In genomic region chr19:38224685-38225060, GRCm38 (mm10) we compare ENCODE assay signal across 7 mouse cellular contexts. TPM values are rescaled to one million over a fixed set of nuclear protein-coding genes. Genes with fewer than 3 reads are reported as not detected.
DNase-seq lines count a peak whose midpoint lies in the region; ATAC-seq and TF ChIP-seq lines count a peak whose summit lies in the region.

No protein-coding gene starts in this region.

- H3K4me3 ChIP-seq in embryonic facial prominence, embryonic 10.5 days: peak overlapping the region; percentile 81
- H3K4me3 ChIP-seq in hindbrain, postnatal 0 days (ENCODE audit: low read length): peak overlapping the region; percentile 42
- H3K4me3 ChIP-seq in macrophage (ENCODE audit: inconsistent target): peak overlapping the region; percentile 82

- ATAC-seq in hindbrain, postnatal 0 days: no peak

- peak overlapping the region; percentile 70 for H3K4me2 ChIP-seq in hindbrain, postnatal 0 days (ENCODE audit: low read depth, low read length)

- 16% methylated on average over 9 of the region's 9 CpGs for WGBS in embryonic facial prominence, embryonic 10.5 days
- WGBS in hindbrain, postnatal 0 days: 4% methylated on average over 9 of the region's 9 CpGs
- WGBS in macrophage (ENCODE audit: missing documents): 32% methylated on average over 7 of the region's 9 CpGs

- H3K79me2 ChIP-seq in macrophage (ENCODE audit: inconsistent target): no peaks in the 10 kb centered on the region

- peak overlapping the region; percentile 72 for H3K9ac ChIP-seq in hindbrain, postnatal 0 days (replicated peaks; ENCODE audit: low read length)

- TF ChIP-seq CTCF in hindbrain, postnatal 0 days (IDR thresholded peaks at IDR 0.05; ENCODE audit: low read depth): no peak

- H3K27ac ChIP-seq in embryonic facial prominence, embryonic 10.5 days (replicated peaks): peak overlapping the region; percentile 90
- peak overlapping the region; percentile 96 for H3K27ac ChIP-seq in hindbrain, postnatal 0 days
- H3K27ac ChIP-seq in macrophage: no peak overlapping the region

- peak; percentile 64 for DNase-seq in right cerebral cortex, adult 18-20 months
- DNase-seq in right cerebral cortex, postnatal 14 days: no peak
- DNase-seq in embryonic facial prominence, embryonic 10.5 days (ENCODE audit: low spot score): no peak
- DNase-seq in hindbrain, postnatal 0 days (ENCODE audit: low spot score): peak; percentile 76
- no peak for DNase-seq in thymus, postnatal 25 days
- no peak for DNase-seq in ovary, postnatal 14 days (ENCODE audit: low spot score)

- no peaks in the 10 kb centered on the region for H3K27me3 ChIP-seq in embryonic facial prominence, embryonic 10.5 days (replicated peaks; ENCODE audit: low read depth, poor library complexity, severe bottlenecking)
- no peaks in the 10 kb centered on the region for H3K27me3 ChIP-seq in hindbrain, postnatal 0 days (ENCODE audit: insufficient read depth, low read length)

- 0 out of 2 replicates have a peak, but pooled peaks cover 10% of the 10 kb centered on the region for H3K9me3 ChIP-seq in embryonic facial prominence, embryonic 10.5 days
- no peaks in the 10 kb centered on the region for H3K9me3 ChIP-seq in hindbrain, postnatal 0 days (ENCODE audit: low read length)

- peaks cover 10% of the 10 kb centered on the region for H3K4me1 ChIP-seq in embryonic facial prominence, embryonic 10.5 days
- H3K4me1 ChIP-seq in hindbrain, postnatal 0 days (ENCODE audit: insufficient read depth, low read length): 0 out of 2 replicates have a peak, but pooled peaks cover 3% of the 10 kb centered on the region

- H3K36me3 ChIP-seq in embryonic facial prominence, embryonic 10.5 days (replicated peaks): peaks cover 2% of the 10 kb centered on the region
- no peaks in the 10 kb centered on the region for H3K36me3 ChIP-seq in hindbrain, postnatal 0 days (ENCODE audit: insufficient read depth, low read length)
- H3K36me3 ChIP-seq in macrophage (ENCODE audit: inconsistent target): no peaks in the 10 kb centered on the region

RNA-seq across cellular contexts. Expression of gene Fra10ac1, which starts 0.7 kb away (rescaled TPM):
- 44.1 and 44.6 TPM in 2 replicates for polyA plus RNA-seq in embryonic facial prominence, embryonic 10.5 days (2016; fragmentation: Nextera tagmentation; extraction: Ambion mirVana)
- total RNA-seq in hindbrain, postnatal 0 days (2014; rRNA removed): 2.7 and 3.4 TPM in 2 replicates
- 30.9 and 32.3 TPM in 2 replicates for polyA plus RNA-seq in hindbrain, postnatal 0 days (2015; fragmentation: Nextera tagmentation; extraction: Ambion mirVana)
- 10 to 100 TPM in 25 of 26 experiments, 1 to 10 TPM in 1; 8.5 to 63.9 (median 34.9) TPM for total RNA-seq in macrophage (2018; cell fraction: chromatin; rRNA removed)
- 10 to 100 TPM in 22 of 26 experiments, 1 to 10 TPM in 4; 5.2 to 15.0 (median 11.5) TPM for total RNA-seq in macrophage (2018; cell fraction: cytosol; rRNA removed)
- total RNA-seq in macrophage (2018; cell fraction: nucleus; rRNA removed): 10 to 100 TPM in 25 of 26 experiments, 1 to 10 TPM in 1; 8.9 to 54.8 (median 24.9) TPM
- 11.0 to 26.8 TPM (median 21.3 TPM) in 3 replicates for polyA plus RNA-seq in macrophage (2018)

RNA-seq across cellular contexts. Expression of gene Lgi1, which starts 39.7 kb away (rescaled TPM):
- polyA plus RNA-seq in embryonic facial prominence, embryonic 10.5 days (2016; fragmentation: Nextera tagmentation; extraction: Ambion mirVana): 1.2 and 1.4 TPM in 2 replicates
- total RNA-seq in hindbrain, postnatal 0 days (2014; rRNA removed): 15.5 and 16.5 TPM in 2 replicates
- 20.3 and 20.6 TPM in 2 replicates for polyA plus RNA-seq in hindbrain, postnatal 0 days (2015; fragmentation: Nextera tagmentation; extraction: Ambion mirVana)
- total RNA-seq in macrophage (2018; cell fraction: chromatin; rRNA removed): not detected
- total RNA-seq in macrophage (2018; cell fraction: cytosol; rRNA removed): not detected
- not detected for total RNA-seq in macrophage (2018; cell fraction: nucleus; rRNA removed)
- not detected in 3 replicates for polyA plus RNA-seq in macrophage (2018)

Comparison
In these comparisons a context has a peak if more than half of its experiments do, and no peak if none do; other contexts are left out.
1. DNase-seq: peak in right cerebral cortex, adult 18-20 months (single experiment) and hindbrain, postnatal 0 days (single experiment); none in right cerebral cortex, postnatal 14 days (single experiment), embryonic facial prominence, embryonic 10.5 days (single experiment), thymus, postnatal 25 days (single experiment) and ovary, postnatal 14 days (single experiment).
2. Peak in every context shown above with its lines, with median percentiles within 50 percentile points of each other: H3K4me3 ChIP-seq.